Mouse (Mus musculus): Measurements from ENCODE around the gene Rps6kc1.
"Not testable (repeated sequence)": the region's sequence is repeated elsewhere in the genome, so short reads cannot be mapped to it uniquely, and the experiment has no call there.

Gene Rps6kc1

GRCm38 (mm10) chr1:190911415-190912123 is at the start of gene Rps6kc1:
TSS of gene Rps6kc1 (minus strand) at chr1:190911770.
- DNase-seq (ENCODE audit: low spot score): peak; percentile 77

- DNase-seq (ENCODE audit: low spot score): no peak
These were observed 47.3 kb upstream of the Rps6kc1 start for GRCm38 (mm10) chr1:190958821-190959220.

GRCm38 (mm10) chr1:190953009-190953408 is 41.4 kb upstream of the Rps6kc1 start:
- DNase-seq (ENCODE audit: low spot score): no peak

GRCm38 (mm10) chr1:190951014-190951413 is 39.4 kb upstream of the Rps6kc1 start:
- no peak for DNase-seq (ENCODE audit: low spot score)

- DNase-seq (ENCODE audit: low spot score): no peak
These were observed 37.3 kb upstream of the Rps6kc1 start for GRCm38 (mm10) chr1:190948846-190949245.

GRCm38 (mm10) chr1:190948439-190948838 is 36.9 kb upstream of the Rps6kc1 start:
- DNase-seq (ENCODE audit: low spot score): no peak

- DNase-seq (ENCODE audit: low spot score): no peak
These were observed 36.4 kb upstream of the Rps6kc1 start for GRCm38 (mm10) chr1:190947986-190948385.

- DNase-seq (ENCODE audit: low spot score): peak; percentile 78
These were observed 32.7 kb upstream of the Rps6kc1 start for GRCm38 (mm10) chr1:190944109-190944760.

GRCm38 (mm10) chr1:190939803-190940202 is 28.2 kb upstream of the Rps6kc1 start:
- DNase-seq (ENCODE audit: low spot score): no peak

- no peak for DNase-seq (ENCODE audit: low spot score)
These were observed 18.6 kb upstream of the Rps6kc1 start for GRCm38 (mm10) chr1:190930181-190930580.

- DNase-seq (ENCODE audit: low spot score): peak; percentile 44
These were observed 17.6 kb upstream of the Rps6kc1 start for GRCm38 (mm10) chr1:190929010-190929695.

- DNase-seq (ENCODE audit: low spot score): peak; percentile 98
These were observed 16.9 kb upstream of the Rps6kc1 start for GRCm38 (mm10) chr1:190928370-190929009.

GRCm38 (mm10) chr1:190927751-190928369 is 16.3 kb upstream of the Rps6kc1 start:
- no peak for DNase-seq (ENCODE audit: low spot score)

GRCm38 (mm10) chr1:190927311-190927710 is 15.7 kb upstream of the Rps6kc1 start:
- DNase-seq (ENCODE audit: low spot score): no peak

- DNase-seq (ENCODE audit: low spot score): not testable (repeated sequence)
These were observed 13.2 kb upstream of the Rps6kc1 start, which contains the start of gene Angel2 for GRCm38 (mm10) chr1:190924812-190925211. TSS of gene Angel2 (plus strand) at chr1:190925112.

- DNase-seq (ENCODE audit: low spot score): no peak
These were observed 8.3 kb upstream of the Rps6kc1 start for GRCm38 (mm10) chr1:190919725-190920469.

- no peak for DNase-seq (ENCODE audit: low spot score)
These were observed 7.4 kb upstream of the Rps6kc1 start for GRCm38 (mm10) chr1:190918938-190919337.

- no peak for DNase-seq (ENCODE audit: low spot score)
These were observed 1.1 kb upstream of the Rps6kc1 start for GRCm38 (mm10) chr1:190912623-190913022.

- no peak for DNase-seq (ENCODE audit: low spot score)
These were observed 734 bp downstream of the Rps6kc1 start for GRCm38 (mm10) chr1:190910836-190911235.

- DNase-seq (ENCODE audit: low spot score): no peak
These were observed 6.9 kb downstream of the Rps6kc1 start for GRCm38 (mm10) chr1:190904714-190905113.

GRCm38 (mm10) chr1:190904136-190904535 is 7.4 kb downstream of the Rps6kc1 start:
- DNase-seq (ENCODE audit: low spot score): no peak

All from urinary bladder, postnatal 14 days (tissue).